Mouse (Mus musculus) heart, postnatal 0 days (tissue): ENCODE measurements at regions not wholly inside any gene's neighbourhood (a gene's known extent, or its start where the extent isn't known, plus 50 kb on each side); places are given as distances from the start of the nearest gene placed in this dataset.

ENCODE experiments used
- ATAC-seq: fragments of 200-750 bp; cut with Nextera tagmentation; 2 replicates; pipeline ENCODE4 v1.8.0; 2017; ENCODE audit warnings: low read depth, moderate number of reproducible peaks, moderate library complexity; ENCODE audit not compliant: insufficient read depth
- DNase-seq: peaks from one replicate; pipeline ENCODE4 v3.0.0-alpha.2; 2016; ENCODE audit warnings: low spot score
- H3K27ac ChIP-seq: fragments of 300-500 bp; sonication (generic); 2 replicates; pipeline ENCODE4 v1.5.1; 2014; ENCODE audit warnings: low read depth, mild to moderate bottlenecking
- H3K27me3 ChIP-seq: fragments of 300-500 bp; sonication (generic); 2 replicates; pipeline ENCODE4 v1.6.1; 2014; ENCODE audit warnings: low read length, mixed read lengths; ENCODE audit not compliant: control insufficient read depth, insufficient read depth
- H3K36me3 ChIP-seq: fragments of 300-500 bp; sonication (generic); replicated peaks from 2 replicates; pipeline ENCODE4 v1.6.1; 2014; ENCODE audit warnings: low read length, mixed read lengths; ENCODE audit not compliant: control insufficient read depth, insufficient read depth
- H3K4me1 ChIP-seq: fragments of 300-500 bp; sonication (generic); 2 replicates; pipeline ENCODE4 v1.6.1; 2014; ENCODE audit warnings: antibody characterized with exemption; ENCODE audit not compliant: control insufficient read depth, insufficient read depth
- H3K4me2 ChIP-seq: fragments of 300-500 bp; sonication (generic); 2 replicates; pipeline ENCODE4 v1.6.1; 2014; ENCODE audit warnings: low read depth, mild to moderate bottlenecking, low read length, moderate library complexity
- H3K4me3 ChIP-seq: fragments of 300-500 bp; sonication (generic); 2 replicates; pipeline ENCODE4 v1.5.1; 2014; ENCODE audit warnings: low read depth, low read length
- H3K9ac ChIP-seq: fragments of 300-500 bp; sonication (generic); replicated peaks from 2 replicates; pipeline ENCODE4 v1.6.1; 2014; ENCODE audit warnings: low read depth, low read length, mixed read lengths
- H3K9me3 ChIP-seq: fragments of 300-500 bp; sonication (generic); replicated peaks from 2 replicates; pipeline ENCODE4 v1.6.1; 2016; ENCODE audit warnings: low read length; ENCODE audit not compliant: control insufficient read depth
- CTCF ChIP-seq: IDR thresholded peaks from 2 replicates; pipeline ENCODE4 v1.5.1; 2016; ENCODE audit warnings: antibody characterized with exemption, control low read depth, low read depth
- EP300 ChIP-seq: IDR thresholded peaks from 2 replicates; pipeline ENCODE4 v1.6.1; 2016; ENCODE audit warnings: antibody characterized with exemption, low read depth
- WGBS: fragments of 180-500 bp; shearing (Covaris S2); extraction: QIAGEN DNeasy Blood & Tissue Kit; methylation state at CpG from one replicate; pipeline ENCODE4 v1.1.7; 2014; 5-methylcytosine and 5-hydroxymethylcytosine counted together

- 72% methylated on average over 2 of the region's 2 CpGs for WGBS
- ATAC-seq: no peak
- H3K9ac ChIP-seq: no peak overlapping the region
Observed at GRCm38 (mm10) chr7:129854942-129855341, 263.3 kb downstream of the Wdr11 start.

GRCm38 (mm10) chr7:129862966-129863365 is 271.3 kb downstream of the Wdr11 start:
- no peak for DNase-seq
- WGBS: 45% methylated on average over 1 of the region's 1 CpGs
- H3K27me3 ChIP-seq: no peaks in the 10 kb centered on the region
- no peak overlapping the region for H3K9ac ChIP-seq
- H3K36me3 ChIP-seq: no peaks in the 10 kb centered on the region
- H3K4me3 ChIP-seq: no peak overlapping the region
- H3K4me1 ChIP-seq: no peaks in the 10 kb centered on the region
- ATAC-seq: no peak
- TF ChIP-seq CTCF (no peak), EP300 (no peak)
- no peaks in the 10 kb centered on the region for H3K9me3 ChIP-seq
- no peak overlapping the region for H3K27ac ChIP-seq
- H3K4me2 ChIP-seq: no peak overlapping the region

More at GRCm38 (mm10) chr7:129854942-129855341, 263.3 kb downstream of the Wdr11 start:
- no peak for DNase-seq
- no peak overlapping the region for H3K4me2 ChIP-seq
- H3K4me1 ChIP-seq: no peaks in the 10 kb centered on the region
- no peak overlapping the region for H3K27ac ChIP-seq
- no peak for TF ChIP-seq EP300
- TF ChIP-seq CTCF: no peak
- H3K9me3 ChIP-seq: no peaks in the 10 kb centered on the region
- no peak overlapping the region for H3K4me3 ChIP-seq
- no peaks in the 10 kb centered on the region for H3K27me3 ChIP-seq
- H3K36me3 ChIP-seq: no peaks in the 10 kb centered on the region

GRCm38 (mm10) chr7:129865536-129865935 is 273.9 kb downstream of the Wdr11 start:
- Histone ChIP-seq H3K27ac (no peak overlapping the region), H3K4me1 (no peaks in the 10 kb centered on the region), H3K36me3 (no peaks in the 10 kb centered on the region), H3K4me3 (no peak overlapping the region), H3K9me3 (no peaks in the 10 kb centered on the region), H3K4me2 (no peak overlapping the region), H3K27me3 (no peaks in the 10 kb centered on the region), H3K9ac (no peak overlapping the region)
- WGBS: 38% methylated on average over 3 of the region's 3 CpGs
- ATAC-seq (no peak), DNase-seq (no peak)
- TF ChIP-seq EP300 (no peak), CTCF (no peak)

GRCm38 (mm10) chr7:129872208-129872790 is 280.6 kb downstream of the Wdr11 start:
- Histone ChIP-seq H3K9ac (no peak overlapping the region), H3K36me3 (no peaks in the 10 kb centered on the region), H3K4me1 (peaks cover 14% of the 10 kb centered on the region; the same call in 1 of the 2 replicates), H3K27ac (no peak overlapping the region), H3K27me3 (no peaks in the 10 kb centered on the region), H3K4me3 (no peak overlapping the region), H3K4me2 (no peak overlapping the region), H3K9me3 (no peaks in the 10 kb centered on the region)
- ATAC-seq (no peak), DNase-seq (no peak)
- TF ChIP-seq CTCF: no peak
- TF ChIP-seq EP300: no peak
- 85% methylated on average over 11 of the region's 11 CpGs for WGBS

- no peaks in the 10 kb centered on the region for H3K36me3 ChIP-seq
- H3K27ac ChIP-seq: no peak overlapping the region
- H3K9me3 ChIP-seq: no peaks in the 10 kb centered on the region
- WGBS: 59% methylated on average over 7 of the region's 7 CpGs
- H3K9ac ChIP-seq: no peak overlapping the region
- DNase-seq (peak; percentile 7), ATAC-seq (peak; percentile 17; the same call in 1 of the 2 replicates)
- H3K4me2 ChIP-seq: no peak overlapping the region
- H3K27me3 ChIP-seq: no peaks in the 10 kb centered on the region
- TF ChIP-seq CTCF: no peak
- no peak for TF ChIP-seq EP300
- peaks cover 14% of the 10 kb centered on the region; the same call in 1 of the 2 replicates for H3K4me1 ChIP-seq
- no peak overlapping the region for H3K4me3 ChIP-seq
Observed at GRCm38 (mm10) chr7:129876202-129876851, 284.7 kb downstream of the Wdr11 start.
